Mouse (Mus musculus) bone marrow, adult 2 months (tissue): ENCODE measurements at regions not wholly inside any gene's neighbourhood (a gene's known extent, or its start where the extent isn't known, plus 50 kb on each side); places are given as distances from the start of the nearest gene placed in this dataset.

Experiments used
- H3K27ac ChIP-seq: fragments of 200-500 bp; 2 replicates; pipeline ENCODE4 v1.5.1; 2012; ENCODE audit warnings: low read depth, mild to moderate bottlenecking, control low read depth, inconsistent platforms, low read length; ENCODE audit not compliant: control insufficient read depth, poor library complexity, insufficient read depth
- H3K4me1 ChIP-seq: fragments of 200-500 bp; 2 replicates; pipeline ENCODE4 v1.6.1; 2011; ENCODE audit warnings: low read length; ENCODE audit not compliant: control insufficient read depth, insufficient read depth
- H3K4me3 ChIP-seq: fragments of 200-500 bp; replicated peaks from 2 replicates; pipeline ENCODE3; 2011; ENCODE audit warnings: mild to moderate bottlenecking, low read depth, low read length, control low read depth; ENCODE audit not compliant: control insufficient read depth
- CTCF ChIP-seq: fragments of 200-500 bp; IDR thresholded peaks from 2 replicates; pipeline ENCODE4 v1.5.1; 2011; ENCODE audit warnings: low read length, control low read depth; ENCODE audit not compliant: control insufficient read depth, insufficient read depth
- POLR2A ChIP-seq: fragments of 200-500 bp; IDR thresholded peaks from 2 replicates; pipeline ENCODE4 v1.6.1; 2011; ENCODE audit warnings: low read depth, mild to moderate bottlenecking, control low read depth, low read length, borderline replicate concordance; ENCODE audit not compliant: control insufficient read depth
- WGBS: fragments of 180-500 bp; shearing (Covaris S2); methylation state at CpG from one replicate; pipeline ENCODE4 v1.1.7; 2018; 5-methylcytosine and 5-hydroxymethylcytosine counted together

GRCm38 (mm10) chr7:73593645-73594385, 52.2 kb upstream of the Chd2 start:
- no peak for TF ChIP-seq CTCF
- TF ChIP-seq POLR2A: no peak
- Histone ChIP-seq H3K4me3 (no peak overlapping the region), H3K4me1 (peaks cover 6% of the 10 kb centered on the region), H3K27ac (no peak overlapping the region; the same call in 1 of the 2 replicates)
- 71% methylated on average over 17 of the region's 17 CpGs for whole genome bisulfite sequencing

- peaks cover 6% of the 10 kb centered on the region for H3K4me1 ChIP-seq
- no peak for TF ChIP-seq CTCF
- TF ChIP-seq POLR2A: no peak
- H3K4me3 ChIP-seq: no peak overlapping the region
- no peak overlapping the region for H3K27ac ChIP-seq
- 59% methylated on average over 5 of the region's 5 CpGs for WGBS
These were observed 51.2 kb upstream of the Chd2 start for GRCm38 (mm10) chr7:73592857-73593256.
